28 mouse cellular contexts compared by ENCODE assay signal in genomic region chr7:78837250-78837649, GRCm38 (mm10). TPM values are rescaled to one million over a fixed set of nuclear protein-coding genes. Genes with fewer than 3 reads are reported as not detected.
DNase-seq lines count a peak whose midpoint lies in the region; ATAC-seq and TF ChIP-seq lines count a peak whose summit lies in the region.
"Had no signal": no experiment of that assay in that cellular context is flagged by ENCODE, and none has a peak within 500 bp of the region (broad histone marks: within the 10 kb centered on the region; RNA-seq: fewer than 3 reads in every experiment).

No protein-coding gene starts in this region.

- TF ChIP-seq CTCF in left cerebral cortex, adult 2 months (IDR thresholded peaks at IDR 0.05): no peak

- intact Hi-C loops in left cerebral cortex, adult 2 months (cut with DNase I): no loop called here

- no peaks in the 10 kb centered on the region for H3K4me1 ChIP-seq in embryonic facial prominence, embryonic 11.5 days (ENCODE audit: control insufficient read depth, insufficient read depth, low read length)
- H3K4me1 ChIP-seq in embryonic facial prominence, embryonic 10.5 days: peaks cover 9% of the 10 kb centered on the region; the same call in 1 of the 2 replicates
- H3K4me1 ChIP-seq: embryonic facial prominence, embryonic 15.5 days; forebrain, embryonic 15.5 days; heart, embryonic 12.5 days; heart, embryonic 15.5 days; hindbrain, embryonic 12.5 days; hindbrain, embryonic 15.5 days had no signal

- 66% methylated on average over 4 of the region's 4 CpGs for WGBS in embryonic facial prominence, embryonic 11.5 days
- WGBS in embryonic facial prominence, embryonic 10.5 days: 73% methylated on average over 4 of the region's 4 CpGs

- no peak for ATAC-seq in embryonic facial prominence, embryonic 11.5 days (replicated peaks; ENCODE audit: insufficient number of reproducible peaks, low FRiP score, low TSS enrichment, low read depth)
- ATAC-seq in hematopoietic stem cell, adult 5-6 weeks (replicated peaks in 1 of 2; ENCODE audit: insufficient read depth in 1 of 2, low FRiP score in 2 of 2, low TSS enrichment in 1 of 2, low read depth in 1 of 2, poor library complexity in 2 of 2, severe bottlenecking in 2 of 2): peak; percentile 84 to 86
- ATAC-seq in megakaryocyte-erythroid progenitor cell, adult 5-6 weeks (replicated peaks; ENCODE audit: low FRiP score, low TSS enrichment, poor library complexity, severe bottlenecking): 0 out of 2 replicates have a peak, but pooled peaks have one; percentile 37
- ATAC-seq: forebrain, embryonic 15.5 days; intestine, postnatal 0 days; Patski had no signal

- peaks cover 2% of the 10 kb centered on the region for H3K36me3 ChIP-seq in embryonic facial prominence, embryonic 11.5 days (replicated peaks; ENCODE audit: control insufficient read depth, insufficient read depth, low read depth, low read length)
- H3K36me3 ChIP-seq in embryonic facial prominence, embryonic 10.5 days (replicated peaks): peaks cover 72% of the 10 kb centered on the region

- no peaks in the 10 kb centered on the region for H3K9me3 ChIP-seq in embryonic facial prominence, embryonic 11.5 days (replicated peaks; ENCODE audit: control insufficient read depth, low read length)
- no peaks in the 10 kb centered on the region for H3K9me3 ChIP-seq in embryonic facial prominence, embryonic 10.5 days
- H3K9me3 ChIP-seq: embryonic facial prominence, embryonic 15.5 days; forebrain, embryonic 15.5 days; G1E; heart, embryonic 12.5 days; heart, embryonic 15.5 days; hindbrain, embryonic 12.5 days; hindbrain, embryonic 15.5 days had no signal

- H3K4me3 ChIP-seq in embryonic facial prominence, embryonic 11.5 days (ENCODE audit: low read depth, low read length): no peak overlapping the region
- no peak overlapping the region for H3K4me3 ChIP-seq in embryonic facial prominence, embryonic 10.5 days
- H3K4me3 ChIP-seq in left cerebral cortex, adult 2 months: no peak overlapping the region
- H3K4me3 ChIP-seq: embryonic facial prominence, embryonic 15.5 days; forebrain, embryonic 15.5 days; heart, embryonic 12.5 days; heart, embryonic 15.5 days; hindbrain, embryonic 12.5 days; hindbrain, embryonic 15.5 days had no signal

- H3K27ac ChIP-seq in embryonic facial prominence, embryonic 11.5 days (replicated peaks; ENCODE audit: low read depth, low read length): no peak overlapping the region
- no peak overlapping the region for H3K27ac ChIP-seq in embryonic facial prominence, embryonic 10.5 days (replicated peaks)
- H3K27ac ChIP-seq in left cerebral cortex, adult 2 months: no peak overlapping the region
- H3K27ac ChIP-seq: embryonic facial prominence, embryonic 15.5 days; forebrain, embryonic 15.5 days; heart, embryonic 15.5 days; hindbrain, embryonic 12.5 days; hindbrain, embryonic 15.5 days had no signal

- H3K27me3 ChIP-seq in embryonic facial prominence, embryonic 11.5 days (ENCODE audit: control insufficient read depth, insufficient read depth, low read length): no peaks in the 10 kb centered on the region
- no peaks in the 10 kb centered on the region for H3K27me3 ChIP-seq in embryonic facial prominence, embryonic 10.5 days (replicated peaks; ENCODE audit: low read depth, poor library complexity, severe bottlenecking)
- H3K27me3 ChIP-seq: CH12.LX; embryonic facial prominence, embryonic 15.5 days; forebrain, embryonic 15.5 days; heart, embryonic 12.5 days; heart, embryonic 15.5 days; hindbrain, embryonic 12.5 days; hindbrain, embryonic 15.5 days; Patski had no signal

- H3K4me2 ChIP-seq in embryonic facial prominence, embryonic 11.5 days (ENCODE audit: low read depth, low read length): no peak overlapping the region
- H3K4me2 ChIP-seq: embryonic facial prominence, embryonic 15.5 days; forebrain, embryonic 15.5 days; heart, embryonic 12.5 days; heart, embryonic 15.5 days; hindbrain, embryonic 12.5 days; hindbrain, embryonic 15.5 days had no signal

- no peak overlapping the region for H3K9ac ChIP-seq in embryonic facial prominence, embryonic 11.5 days (replicated peaks; ENCODE audit: low read length)
- H3K9ac ChIP-seq: embryonic facial prominence, embryonic 15.5 days; forebrain, embryonic 15.5 days; heart, embryonic 12.5 days; heart, embryonic 15.5 days; hindbrain, embryonic 12.5 days; hindbrain, embryonic 15.5 days had no signal

- DNase-seq in embryonic facial prominence, embryonic 11.5 days (ENCODE audit: low spot score): peak; percentile 7
- no peak for DNase-seq in embryonic facial prominence, embryonic 10.5 days (ENCODE audit: low spot score)
- DNase-seq in thymus, postnatal 0 days (ENCODE audit: low spot score): peak; percentile 35
- DNase-seq in thymus, postnatal 10 days (ENCODE audit: low spot score in 2 of 2): no peak
- no peak for DNase-seq in embryo, embryonic 9.5 days (ENCODE audit: extremely low spot score)
- DNase-seq in left cerebral cortex, adult 2 months (ENCODE audit: extremely low spot score in 1 of 2, low spot score in 2 of 2): no peak
- DNase-seq: adrenal gland, postnatal 10 days; adrenal gland, postnatal 36 days; B cell, adult 2 months; cerebellum, adult 2 months; cerebellum, adult 9-11 months; cerebellum, postnatal 25 days; gastrocnemius, postnatal 36 days; heart, adult 18-20 months; heart, postnatal 10 days; heart, postnatal 4 days had no signal

RNA-seq across cellular contexts. Expression of gene Det1, which starts 9.8 kb away (rescaled TPM):
- 24.5 and 26.8 TPM in 2 replicates for polyA plus RNA-seq in embryonic facial prominence, embryonic 11.5 days (2014; fragmentation: Nextera tagmentation; extraction: Ambion mirVana)
- polyA plus RNA-seq in embryonic facial prominence, embryonic 10.5 days (2016; fragmentation: Nextera tagmentation; extraction: Ambion mirVana): 20.9 and 23.0 TPM in 2 replicates
- 21.4 and 22.5 TPM in 2 replicates for polyA plus RNA-seq in thymus, postnatal 0 days (2015; fragmentation: Nextera tagmentation; extraction: Ambion mirVana)
- 18.8 and 22.1 TPM in 2 replicates for total RNA-seq in hematopoietic stem cell, adult 5-6 weeks (2017)
- total RNA-seq in megakaryocyte-erythroid progenitor cell, adult 5-6 weeks (2014; fragmentation: Nextera tagmentation): 29.3 and 29.4 TPM in 2 replicates
- total RNA-seq in megakaryocyte-erythroid progenitor cell, adult 5-6 weeks (2017): 13.8 and 27.0 TPM in 2 replicates
- total RNA-seq in left cerebral cortex, adult 2 months (2021): 1 to 10 TPM; 6.1 TPM

RNA-seq across cellular contexts. Expression of gene Mrpl46, which starts 53.9 kb away (rescaled TPM):
- 77.3 and 80.7 TPM in 2 replicates for polyA plus RNA-seq in embryonic facial prominence, embryonic 11.5 days (2014; fragmentation: Nextera tagmentation; extraction: Ambion mirVana)
- 80.8 and 86.5 TPM in 2 replicates for polyA plus RNA-seq in embryonic facial prominence, embryonic 10.5 days (2016; fragmentation: Nextera tagmentation; extraction: Ambion mirVana)
- polyA plus RNA-seq in thymus, postnatal 0 days (2015; fragmentation: Nextera tagmentation; extraction: Ambion mirVana): 87.7 and 89.1 TPM in 2 replicates
- 42.5 and 53.4 TPM in 2 replicates for total RNA-seq in hematopoietic stem cell, adult 5-6 weeks (2017)
- 36.4 and 45.4 TPM in 2 replicates for total RNA-seq in megakaryocyte-erythroid progenitor cell, adult 5-6 weeks (2014; fragmentation: Nextera tagmentation)
- 54.5 and 64.5 TPM in 2 replicates for total RNA-seq in megakaryocyte-erythroid progenitor cell, adult 5-6 weeks (2017)
- 10 to 100 TPM; 30.2 to 37.1 TPM for total RNA-seq in left cerebral cortex, adult 2 months (2021)

RNA-seq across cellular contexts. Expression of gene Mrps11, which starts 54.3 kb away (rescaled TPM):
- polyA plus RNA-seq in embryonic facial prominence, embryonic 11.5 days (2014; fragmentation: Nextera tagmentation; extraction: Ambion mirVana): 82.8 and 85.7 TPM in 2 replicates
- 89.5 and 93.4 TPM in 2 replicates for polyA plus RNA-seq in embryonic facial prominence, embryonic 10.5 days (2016; fragmentation: Nextera tagmentation; extraction: Ambion mirVana)
- polyA plus RNA-seq in thymus, postnatal 0 days (2015; fragmentation: Nextera tagmentation; extraction: Ambion mirVana): 84.2 and 88.0 TPM in 2 replicates
- 25.7 and 47.2 TPM in 2 replicates for total RNA-seq in hematopoietic stem cell, adult 5-6 weeks (2017)
- total RNA-seq in megakaryocyte-erythroid progenitor cell, adult 5-6 weeks (2014; fragmentation: Nextera tagmentation): 73.4 and 96.7 TPM in 2 replicates
- 52.0 and 55.7 TPM in 2 replicates for total RNA-seq in megakaryocyte-erythroid progenitor cell, adult 5-6 weeks (2017)
- total RNA-seq in left cerebral cortex, adult 2 months (2021): 10 to 100 TPM; 34.6 to 42.3 TPM

RNA-seq across cellular contexts. Expression of gene Aen, which starts 58.4 kb away (rescaled TPM):
- polyA plus RNA-seq in embryonic facial prominence, embryonic 11.5 days (2014; fragmentation: Nextera tagmentation; extraction: Ambion mirVana): 38.1 and 38.8 TPM in 2 replicates
- 66.2 and 70.1 TPM in 2 replicates for polyA plus RNA-seq in embryonic facial prominence, embryonic 10.5 days (2016; fragmentation: Nextera tagmentation; extraction: Ambion mirVana)
- 45.4 and 45.7 TPM in 2 replicates for polyA plus RNA-seq in thymus, postnatal 0 days (2015; fragmentation: Nextera tagmentation; extraction: Ambion mirVana)
- 29.8 and 33.3 TPM in 2 replicates for total RNA-seq in hematopoietic stem cell, adult 5-6 weeks (2017)
- total RNA-seq in megakaryocyte-erythroid progenitor cell, adult 5-6 weeks (2014; fragmentation: Nextera tagmentation): 77.3 and 78.2 TPM in 2 replicates
- total RNA-seq in megakaryocyte-erythroid progenitor cell, adult 5-6 weeks (2017): 52.6 and 81.7 TPM in 2 replicates
- total RNA-seq in left cerebral cortex, adult 2 months (2021): 10 to 100 TPM; 20.6 to 22.1 TPM

Comparison
In these comparisons a context has a peak if more than half of its experiments do, and no peak if none do; other contexts are left out.
1. DNase-seq: peak in embryonic facial prominence, embryonic 11.5 days (single experiment) and thymus, postnatal 0 days (single experiment); none in embryonic facial prominence, embryonic 10.5 days (single experiment), thymus, postnatal 10 days (0 of 2), embryo, embryonic 9.5 days (single experiment) and left cerebral cortex, adult 2 months (0 of 2).